Mouse (Mus musculus) embryonic facial prominence, embryonic 11.5 days (tissue): ENCODE measurements around the gene Mgll. TPM values are rescaled to one million over a fixed set of nuclear protein-coding genes. Genes with fewer than 3 reads are reported as not detected.

ENCODE experiments used
- ATAC-seq: fragments of 200-750 bp; cut with Nextera tagmentation; replicated peaks from 2 replicates; pipeline ENCODE4 v1.8.0; 2017; ENCODE audit warnings: low read depth; ENCODE audit not compliant: insufficient number of reproducible peaks, low FRiP score, low TSS enrichment
- DNase-seq: peaks from one replicate; pipeline ENCODE4 v3.0.0-alpha.2; 2015; ENCODE audit warnings: low spot score
- H3K27ac ChIP-seq: fragments of 300-500 bp; sonication (generic); replicated peaks from 2 replicates; pipeline ENCODE4 v1.5.1; 2014; ENCODE audit warnings: mild to moderate bottlenecking, low read depth, low read length, control low read depth
- H3K27me3 ChIP-seq: fragments of 300-500 bp; sonication (generic); 2 replicates; pipeline ENCODE4 v1.6.1; 2014; ENCODE audit warnings: mild to moderate bottlenecking, low read length, moderate library complexity, mixed read lengths; ENCODE audit not compliant: control insufficient read depth, insufficient read depth
- H3K36me3 ChIP-seq: fragments of 300-500 bp; sonication (generic); replicated peaks from 2 replicates; pipeline ENCODE4 v1.6.1; 2014; ENCODE audit warnings: low read depth, mild to moderate bottlenecking, low read length, moderate library complexity, mixed read lengths; ENCODE audit not compliant: control insufficient read depth, insufficient read depth
- H3K4me1 ChIP-seq: fragments of 300-500 bp; sonication (generic); 2 replicates; pipeline ENCODE4 v1.6.1; 2014; ENCODE audit warnings: low read length, mixed read lengths; ENCODE audit not compliant: control insufficient read depth, insufficient read depth
- H3K4me2 ChIP-seq: fragments of 300-500 bp; sonication (generic); 2 replicates; pipeline ENCODE4 v1.6.1; 2014; ENCODE audit warnings: low read depth, mild to moderate bottlenecking, control low read depth, low read length, moderate library complexity
- H3K4me3 ChIP-seq: fragments of 300-500 bp; sonication (generic); 2 replicates; pipeline ENCODE4 v1.5.1; 2014; ENCODE audit warnings: low read depth, low read length, control low read depth
- H3K9ac ChIP-seq: fragments of 300-500 bp; sonication (generic); replicated peaks from 2 replicates; pipeline ENCODE4 v1.6.1; 2014; ENCODE audit warnings: mild to moderate bottlenecking, control low read depth, low read length
- H3K9me3 ChIP-seq: fragments of 300-500 bp; sonication (generic); replicated peaks from 2 replicates; pipeline ENCODE4 v1.6.1; 2016; ENCODE audit warnings: mild to moderate bottlenecking, low read length, inconsistent platforms, mixed read lengths; ENCODE audit not compliant: control insufficient read depth
- WGBS: fragments of 180-500 bp; shearing (Covaris S2); extraction: QIAGEN DNeasy Blood & Tissue Kit; methylation state at CpG from one replicate; pipeline ENCODE4 v1.1.7; 2014; 5-methylcytosine and 5-hydroxymethylcytosine counted together
- polyA plus RNA-seq: library from polyadenylated mRNA; unstranded; fragments of >200 nt; fragmentation: Nextera tagmentation; extraction: Ambion mirVana; gene quantifications from 2 replicates; pipeline ENCODE4 v1.2.1, GENCODE M21; 2014

Mgll gene
- polyA plus RNA-seq, 1 experiment from 2014 or later = 3.0 TPM

GRCm38 (mm10) chr6:88826965-88827364 lies 102.8 kb downstream of the Mgll start:
- Histone ChIP-seq H3K9ac (no peak overlapping the region), H3K4me2 (no peak overlapping the region), H3K4me1 (no peaks in the 10 kb centered on the region), H3K27ac (no peak overlapping the region), H3K36me3 (no peaks in the 10 kb centered on the region), H3K27me3 (no peaks in the 10 kb centered on the region), H3K9me3 (no peaks in the 10 kb centered on the region), H3K4me3 (no peak overlapping the region)
- ATAC-seq (no peak), DNase-seq (no peak)
- 59% methylated on average over 3 of the region's 3 CpGs for WGBS

GRCm38 (mm10) chr6:88827395-88828205 lies 103.4 kb downstream of the Mgll start:
- Histone ChIP-seq H3K4me2 (no peak overlapping the region), H3K9ac (no peak overlapping the region), H3K36me3 (no peaks in the 10 kb centered on the region), H3K27ac (no peak overlapping the region), H3K4me1 (no peaks in the 10 kb centered on the region), H3K9me3 (no peaks in the 10 kb centered on the region), H3K27me3 (no peaks in the 10 kb centered on the region), H3K4me3 (no peak overlapping the region)
- no peak for DNase-seq
- WGBS = 57% methylated on average over 13 of the region's 13 CpGs
- ATAC-seq = no peak

DNA sequence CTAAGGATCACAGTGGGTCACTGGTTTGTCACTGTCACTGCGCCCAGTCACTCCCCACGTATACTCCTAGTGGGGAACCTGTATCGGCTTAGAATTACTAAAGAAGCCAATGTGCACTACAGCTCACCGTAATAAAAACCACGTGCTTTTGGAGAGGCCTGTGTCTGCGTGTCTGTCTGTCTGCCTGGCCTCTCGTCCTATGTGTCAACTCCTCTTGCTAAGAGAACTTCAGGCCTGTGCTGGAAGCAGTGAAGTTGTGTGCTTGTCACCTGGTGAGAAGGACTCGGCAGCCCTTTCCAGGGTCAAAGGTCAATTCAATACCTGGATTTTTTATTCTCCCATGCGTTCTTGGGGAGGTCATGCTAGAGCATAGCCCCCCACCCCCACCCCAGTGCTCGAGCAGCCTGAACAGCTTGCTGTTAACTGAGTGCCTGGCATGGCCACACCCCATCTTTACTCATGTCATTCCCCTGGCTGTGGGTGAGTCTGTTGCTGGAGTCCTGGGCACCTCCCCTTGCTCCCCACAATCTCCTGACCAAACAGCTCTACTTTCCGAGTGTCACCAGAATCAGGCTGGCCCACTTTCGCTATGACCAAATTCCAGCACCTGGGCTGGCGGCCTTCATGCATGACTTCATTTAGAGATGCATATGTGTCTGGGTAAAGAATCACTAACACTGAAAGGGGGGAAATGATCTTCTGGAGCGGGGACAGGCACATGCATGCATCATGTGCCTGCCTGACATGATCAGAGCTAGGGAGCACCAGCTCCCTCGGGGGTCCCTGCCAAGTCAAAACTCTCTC lies 104.2 kb downstream of the Mgll start:
- Histone ChIP-seq H3K27ac (no peak overlapping the region), H3K27me3 (no peaks in the 10 kb centered on the region), H3K4me3 (no peak overlapping the region), H3K4me1 (no peaks in the 10 kb centered on the region), H3K9me3 (no peaks in the 10 kb centered on the region), H3K4me2 (no peak overlapping the region), H3K9ac (no peak overlapping the region), H3K36me3 (no peaks in the 10 kb centered on the region)
- ATAC-seq (no peak), DNase-seq (no peak)
- 69% methylated on average over 15 of the region's 15 CpGs for WGBS

GRCm38 (mm10) chr6:88829579-88829978 lies 105.4 kb downstream of the Mgll start:
- no peaks in the 10 kb centered on the region for H3K36me3 ChIP-seq
- DNase-seq (no peak), ATAC-seq (no peak)
- no peak overlapping the region for H3K9ac ChIP-seq
- no peaks in the 10 kb centered on the region for H3K27me3 ChIP-seq
- H3K9me3 ChIP-seq = no peaks in the 10 kb centered on the region
- H3K27ac ChIP-seq = no peak overlapping the region
- no peaks in the 10 kb centered on the region for H3K4me1 ChIP-seq
- no peak overlapping the region for H3K4me3 ChIP-seq
- 86% methylated on average over 4 of the region's 4 CpGs for WGBS
- H3K4me2 ChIP-seq = no peak overlapping the region

- H3K9me3 ChIP-seq = no peaks in the 10 kb centered on the region
- DNase-seq (no peak), ATAC-seq (no peak)
- no peak overlapping the region for H3K9ac ChIP-seq
- no peaks in the 10 kb centered on the region for H3K36me3 ChIP-seq
- WGBS = 88% methylated on average over 6 of the region's 6 CpGs
- no peak overlapping the region for H3K4me2 ChIP-seq
- H3K4me1 ChIP-seq = no peaks in the 10 kb centered on the region
- H3K27me3 ChIP-seq = no peaks in the 10 kb centered on the region
- no peak overlapping the region for H3K27ac ChIP-seq
- no peak overlapping the region for H3K4me3 ChIP-seq
Measured at GRCm38 (mm10) chr6:88830112-88830702, 106.0 kb downstream of the Mgll start.

DNA sequence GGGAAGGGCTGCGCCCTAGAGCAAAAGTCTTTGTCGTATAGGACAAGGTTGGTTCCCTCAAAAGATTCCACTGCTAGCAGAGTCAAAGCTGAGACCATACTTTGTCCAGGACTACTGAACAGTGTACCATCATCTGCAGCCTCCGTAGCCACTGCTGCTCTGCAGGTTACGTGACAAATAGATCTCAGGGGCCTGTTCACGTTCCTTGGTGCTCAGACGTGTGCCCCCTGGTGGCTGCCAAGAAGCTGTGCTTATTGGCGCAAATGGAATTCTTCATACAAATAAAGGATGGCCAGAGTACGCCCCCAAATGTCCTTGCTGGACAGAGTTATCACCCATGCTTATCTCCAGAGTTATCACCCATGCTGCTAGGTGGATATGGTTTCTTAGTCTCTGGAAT lies 107.2 kb downstream of the Mgll start:
- no peak for ATAC-seq
- DNase-seq = peak; percentile 86
- Histone ChIP-seq H3K4me1 (no peaks in the 10 kb centered on the region), H3K9ac (no peak overlapping the region), H3K4me2 (no peak overlapping the region), H3K4me3 (no peak overlapping the region), H3K36me3 (no peaks in the 10 kb centered on the region; the same call in 1 of the 2 replicates), H3K27ac (no peak overlapping the region), H3K9me3 (no peaks in the 10 kb centered on the region), H3K27me3 (no peaks in the 10 kb centered on the region)
- WGBS = 27% methylated on average over 8 of the region's 8 CpGs

GRCm38 (mm10) chr6:88832663-88833062 lies 108.5 kb downstream of the Mgll start:
- no peak for ATAC-seq
- no peaks in the 10 kb centered on the region for H3K27me3 ChIP-seq
- WGBS = 74% methylated on average over 5 of the region's 5 CpGs

More at GRCm38 (mm10) chr6:88832663-88833062, 108.5 kb downstream of the Mgll start:
- H3K4me3 ChIP-seq = no peak overlapping the region
- no peak for DNase-seq
- H3K36me3 ChIP-seq = no peaks in the 10 kb centered on the region; the same call in 1 of the 2 replicates
- no peak overlapping the region for H3K27ac ChIP-seq
- no peaks in the 10 kb centered on the region for H3K4me1 ChIP-seq
- no peak overlapping the region for H3K4me2 ChIP-seq
- H3K9ac ChIP-seq = no peak overlapping the region
- no peaks in the 10 kb centered on the region for H3K9me3 ChIP-seq
